Mouse (Mus musculus): ENCODE data around the gene Klhl33.
"Not testable (repeated sequence)": the region's sequence is repeated elsewhere in the genome, so short reads cannot be mapped to it uniquely, and the experiment has no call there.

Gene Klhl33

GRCm38 (mm10) chr14:50903973-50904827 is 6.9 kb upstream of the Klhl33 start:
- no peak for DNase-seq (ENCODE audit: extremely low read depth, low read depth)

- peak; percentile 6 for DNase-seq (ENCODE audit: extremely low read depth, low read depth)
Observed at GRCm38 (mm10) chr14:50897992-50898391, 685 bp upstream of the Klhl33 start.

- no peak for DNase-seq (ENCODE audit: extremely low read depth, low read depth)
Observed at GRCm38 (mm10) chr14:50896747-50897373, 447 bp downstream of the Klhl33 start.

GRCm38 (mm10) chr14:50895985-50896746 is 1.1 kb downstream of the Klhl33 start:
- no peak for DNase-seq (ENCODE audit: extremely low read depth, low read depth)

DNA sequence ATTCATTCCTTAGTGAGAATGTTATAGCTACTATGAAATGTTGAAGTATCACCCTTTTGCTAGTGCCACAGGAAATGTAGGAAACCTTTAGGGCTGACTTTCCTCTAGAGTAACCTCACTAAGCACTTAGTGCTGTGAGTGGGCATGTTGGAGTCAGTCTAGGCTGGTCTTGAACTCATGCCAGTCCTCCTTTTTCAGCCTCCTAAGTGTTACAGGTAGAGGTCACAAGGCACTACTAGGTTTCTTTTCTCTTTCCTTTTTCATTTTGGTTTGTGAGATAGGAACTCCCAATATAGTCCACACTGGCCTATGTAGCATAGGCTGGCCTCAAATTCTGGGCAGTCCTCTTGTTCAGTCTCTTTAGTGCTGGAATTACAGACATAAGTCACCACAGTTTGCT is 1.9 kb downstream of the Klhl33 start:
- no peak for DNase-seq (ENCODE audit: extremely low read depth, low read depth)

GRCm38 (mm10) chr14:50892541-50893459 is 4.5 kb downstream of the Klhl33 start:
- DNase-seq (ENCODE audit: extremely low read depth, low read depth): no peak

DNA sequence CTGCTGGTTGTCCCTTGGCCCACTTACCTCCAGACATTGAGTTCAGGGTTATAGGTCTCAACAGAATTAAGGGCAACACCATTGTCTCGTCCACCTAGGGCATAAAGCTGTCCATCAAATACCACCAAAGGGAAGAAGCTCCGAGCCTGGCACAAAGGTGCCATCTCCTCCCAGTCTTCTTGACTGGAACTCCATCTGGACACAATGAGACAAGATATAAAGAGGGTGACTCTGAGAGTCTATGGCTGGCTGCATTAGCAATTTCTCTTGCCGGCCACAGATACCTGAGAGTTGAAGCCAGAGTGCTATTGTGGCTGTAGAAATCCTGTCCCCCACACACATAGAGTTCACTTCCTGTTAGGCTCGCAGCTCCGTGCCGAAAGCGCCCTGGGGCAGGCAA is 5.2 kb downstream of the Klhl33 start:
- DNase-seq (ENCODE audit: extremely low read depth, low read depth): no peak

GRCm38 (mm10) chr14:50891621-50892020 is 5.7 kb downstream of the Klhl33 start:
- DNase-seq (ENCODE audit: extremely low read depth, low read depth): no peak

DNA sequence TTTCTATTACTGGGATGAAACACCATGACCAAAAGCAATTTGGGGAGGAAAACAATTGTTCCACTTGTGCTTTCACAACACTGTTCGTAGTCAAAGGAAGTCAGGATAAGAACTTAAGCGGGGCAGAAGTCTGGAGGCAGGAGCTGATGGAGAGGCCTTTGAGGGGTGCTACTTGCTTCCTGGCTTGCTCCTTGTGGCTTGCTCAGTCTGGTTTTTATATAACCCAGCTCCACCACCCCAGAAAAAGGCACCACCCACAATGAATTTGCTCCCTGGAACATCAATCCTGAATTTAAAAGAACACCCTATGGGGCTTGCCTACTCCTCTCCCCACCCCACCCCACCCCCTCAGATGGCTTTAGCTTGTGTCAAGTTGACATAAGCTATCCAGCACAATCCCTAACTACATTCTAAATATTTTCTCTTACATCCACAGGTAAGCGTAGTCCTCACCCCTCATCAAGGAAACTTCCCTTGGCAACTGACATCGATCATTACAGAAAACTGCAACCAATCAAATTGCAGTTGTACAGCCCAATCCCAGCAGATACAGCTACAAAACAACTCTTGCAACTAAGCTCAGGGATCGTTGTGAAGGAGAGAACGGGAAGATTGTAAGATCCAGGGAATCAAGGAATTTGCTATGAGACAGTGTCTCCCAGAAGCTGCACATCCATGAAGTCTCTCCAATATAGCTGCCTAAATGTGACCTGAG is 20.9 kb downstream of the Klhl33 start:
- DNase-seq (ENCODE audit: extremely low read depth, low read depth): no peak

DNA sequence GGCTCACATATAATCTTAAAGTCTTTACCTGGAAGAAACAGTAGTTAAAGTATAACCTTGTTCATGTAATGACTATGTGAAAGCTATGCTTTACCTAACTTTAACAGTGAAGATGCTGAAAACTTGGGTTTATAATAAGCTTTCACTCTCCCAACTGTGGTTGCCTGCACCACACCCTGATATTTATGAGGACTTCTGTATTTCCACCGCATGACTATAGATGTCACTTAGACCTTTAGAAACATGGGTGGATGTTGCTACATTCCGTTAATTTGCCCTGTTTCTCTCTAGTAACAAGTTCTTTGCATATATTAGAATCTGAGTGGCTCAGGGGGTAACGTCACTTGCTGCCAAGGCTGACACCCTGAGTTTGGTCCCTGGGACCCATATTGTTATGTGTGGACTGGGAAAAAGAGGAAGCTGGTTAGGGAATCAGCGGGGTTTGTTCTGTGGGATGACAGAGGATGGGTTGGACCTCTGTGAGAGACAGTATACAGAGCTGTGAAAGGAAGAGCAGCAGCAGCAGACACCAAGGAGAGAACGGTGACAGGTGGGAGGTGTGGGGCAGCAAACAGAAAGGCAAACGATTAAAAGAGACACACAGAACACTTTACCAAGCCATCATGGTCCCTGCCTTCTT is 21.6 kb downstream of the Klhl33 start:
- DNase-seq (ENCODE audit: extremely low read depth, low read depth): no peak

DNA sequence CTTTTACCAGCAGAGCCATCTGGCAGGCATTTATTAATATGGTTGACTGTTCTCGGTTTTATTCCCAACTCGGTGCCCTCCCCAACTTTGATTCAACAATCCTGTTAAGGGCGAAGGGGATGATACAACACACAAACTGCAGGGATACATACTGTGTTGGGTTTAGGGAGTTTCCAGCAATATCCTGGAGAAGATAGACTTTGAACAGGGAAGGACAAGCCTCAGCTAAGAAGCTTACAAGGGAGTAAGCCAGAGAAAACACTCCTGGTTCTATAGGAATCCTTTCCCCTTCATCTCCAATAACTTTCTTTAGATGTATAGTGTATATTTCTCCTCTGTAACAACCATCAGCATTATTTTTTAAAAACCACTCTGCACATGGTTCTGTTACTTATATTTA is 22.1 kb downstream of the Klhl33 start:
- no peak for DNase-seq (ENCODE audit: extremely low read depth, low read depth)

DNA sequence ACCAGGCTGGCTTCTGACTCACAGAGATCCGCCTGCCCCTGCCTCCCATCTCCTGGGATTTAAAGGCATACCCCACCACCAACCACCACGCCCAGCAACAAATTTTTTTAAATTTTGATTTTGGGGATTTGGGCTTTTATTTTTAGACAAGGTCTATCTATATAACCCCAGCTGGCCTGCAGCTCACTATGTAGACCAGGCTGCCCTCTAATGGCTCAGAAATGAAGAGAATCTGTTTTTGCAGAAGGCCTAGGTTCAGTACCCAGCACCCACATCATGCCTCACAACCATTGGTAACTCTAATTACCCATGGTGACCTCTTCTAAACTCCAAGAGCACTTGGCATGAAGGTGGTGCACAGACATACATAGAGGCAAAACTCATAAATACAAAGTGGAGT is 26.0 kb downstream of the Klhl33 start:
- DNase-seq (ENCODE audit: extremely low read depth, low read depth): no peak

GRCm38 (mm10) chr14:50870805-50871143 is 26.5 kb downstream of the Klhl33 start:
- no peak for DNase-seq (ENCODE audit: extremely low read depth, low read depth)

GRCm38 (mm10) chr14:50869889-50870804 is 27.2 kb downstream of the Klhl33 start, which contains the start of gene Tep1:
Gene Tep1 (minus strand): TSS chr14:50870560.
- peak; percentile 70 for DNase-seq (ENCODE audit: extremely low read depth, low read depth)

GRCm38 (mm10) chr14:50868656-50869055 is 28.7 kb downstream of the Klhl33 start:
- DNase-seq (ENCODE audit: extremely low read depth, low read depth): no peak

DNA sequence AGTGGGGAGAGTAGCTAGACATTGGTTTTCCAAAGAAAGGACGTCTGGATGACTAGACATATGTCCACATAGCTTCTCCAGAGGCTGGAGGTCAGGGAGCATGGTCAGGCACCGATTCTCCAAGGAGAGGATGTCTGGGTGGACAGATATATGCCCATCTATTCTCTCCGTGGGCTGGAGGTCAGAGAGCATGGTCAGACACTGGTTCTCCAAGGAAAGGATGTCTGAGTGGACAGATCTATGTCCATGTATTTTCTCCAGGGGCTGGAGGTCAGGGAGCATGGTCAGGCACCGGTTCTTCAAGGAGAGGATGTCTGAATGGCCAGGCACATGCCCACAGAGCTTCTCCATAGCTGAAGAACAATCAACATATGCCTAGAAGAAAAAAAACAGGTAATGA is 29.1 kb downstream of the Klhl33 start:
- DNase-seq (ENCODE audit: extremely low read depth, low read depth): no peak

DNA sequence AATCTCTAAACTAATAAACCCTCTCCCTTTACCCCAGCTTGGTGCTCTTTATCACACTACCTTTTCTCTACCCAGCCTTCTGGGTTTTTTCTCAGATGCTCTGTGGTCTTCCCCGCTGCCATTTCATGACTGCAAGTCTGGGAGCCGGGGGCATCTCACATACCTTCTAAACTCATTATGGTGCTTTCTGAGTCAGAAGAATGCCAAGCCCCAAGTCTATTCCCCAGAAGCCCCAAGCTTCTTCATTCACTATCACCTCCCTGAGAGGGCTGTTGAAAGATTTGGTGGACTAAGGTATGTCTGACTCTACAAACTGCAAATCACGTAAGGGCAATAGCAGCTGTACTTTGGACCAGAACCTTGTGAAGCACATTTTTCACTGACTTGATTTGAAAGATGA is 30.3 kb downstream of the Klhl33 start:
- no peak for DNase-seq (ENCODE audit: extremely low read depth, low read depth)

- not testable (repeated sequence) for DNase-seq (ENCODE audit: extremely low read depth, low read depth)
Observed at GRCm38 (mm10) chr14:50865005-50865404, 32.3 kb downstream of the Klhl33 start.

DNA sequence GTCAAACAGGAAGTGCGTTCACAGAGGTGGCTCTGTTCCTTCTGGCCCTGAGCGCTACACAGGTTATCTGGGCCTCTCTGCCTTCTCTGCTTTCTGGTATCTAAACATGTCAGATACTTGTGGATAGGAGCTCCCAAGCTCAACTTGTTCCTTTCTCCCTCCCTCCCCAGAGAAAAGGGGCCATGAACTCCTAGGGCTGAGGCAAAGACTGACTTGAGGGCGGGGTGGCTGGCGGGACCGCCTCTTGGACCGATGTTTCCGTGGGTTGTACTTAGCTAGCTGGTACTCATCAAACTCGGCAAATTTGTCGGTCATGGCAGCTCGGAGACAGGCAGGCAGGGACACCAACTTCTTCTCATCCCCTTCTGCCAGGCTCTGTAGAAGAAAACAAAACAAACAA is 34.7 kb downstream of the Klhl33 start:
- no peak for DNase-seq (ENCODE audit: extremely low read depth, low read depth)

All from MEL-GATA-1-ER (cell line).